Mouse (Mus musculus): ENCODE results near the gene Caprin2. TPM values are rescaled to one million over a fixed set of nuclear protein-coding genes. Genes with fewer than 3 reads are reported as not detected.

Gene Caprin2
- polyA plus RNA-seq (2012; ENCODE audit: low replicate concordance): 3.6 and 3.8 TPM in 2 replicates

DNA sequence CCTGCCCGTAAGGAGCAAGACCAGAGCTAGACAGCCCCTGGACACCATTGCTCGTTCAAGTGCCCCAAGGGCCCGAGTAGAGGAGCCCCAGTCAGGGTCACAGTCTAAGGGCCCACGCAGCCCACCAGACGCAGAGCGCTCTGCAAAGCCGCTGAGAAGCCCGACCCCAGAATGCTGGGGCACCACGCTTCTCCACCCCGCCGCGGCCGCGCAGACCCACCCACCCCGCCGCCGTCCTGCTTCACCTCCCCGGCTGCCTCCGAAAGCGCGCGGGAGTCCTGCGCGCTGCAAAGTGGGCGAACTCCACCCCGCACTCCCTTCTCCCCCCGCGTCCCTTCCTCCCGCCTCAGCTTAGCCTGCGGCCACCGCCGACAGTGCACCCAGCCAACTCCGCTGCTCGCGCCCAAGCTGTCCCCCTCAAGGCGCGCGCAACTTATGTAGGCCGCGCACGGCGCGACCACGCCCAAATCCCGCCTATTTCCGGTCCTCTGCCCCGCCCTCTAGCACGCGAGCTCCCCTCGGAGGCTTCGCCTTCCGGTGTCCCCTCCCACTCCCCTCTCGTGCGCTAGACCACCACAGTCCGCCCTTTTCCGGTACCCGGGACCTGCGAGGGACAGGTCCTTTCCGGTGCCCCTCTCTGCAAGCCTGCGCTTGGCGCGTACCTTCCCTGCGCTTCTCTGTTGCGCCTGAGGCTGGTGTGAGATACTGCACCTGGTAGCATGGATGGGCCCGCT is at the start of gene Caprin2:
Caprin2 (minus strand) TSS at position 465 of the 734 bp plus-strand sequence.

DNA sequence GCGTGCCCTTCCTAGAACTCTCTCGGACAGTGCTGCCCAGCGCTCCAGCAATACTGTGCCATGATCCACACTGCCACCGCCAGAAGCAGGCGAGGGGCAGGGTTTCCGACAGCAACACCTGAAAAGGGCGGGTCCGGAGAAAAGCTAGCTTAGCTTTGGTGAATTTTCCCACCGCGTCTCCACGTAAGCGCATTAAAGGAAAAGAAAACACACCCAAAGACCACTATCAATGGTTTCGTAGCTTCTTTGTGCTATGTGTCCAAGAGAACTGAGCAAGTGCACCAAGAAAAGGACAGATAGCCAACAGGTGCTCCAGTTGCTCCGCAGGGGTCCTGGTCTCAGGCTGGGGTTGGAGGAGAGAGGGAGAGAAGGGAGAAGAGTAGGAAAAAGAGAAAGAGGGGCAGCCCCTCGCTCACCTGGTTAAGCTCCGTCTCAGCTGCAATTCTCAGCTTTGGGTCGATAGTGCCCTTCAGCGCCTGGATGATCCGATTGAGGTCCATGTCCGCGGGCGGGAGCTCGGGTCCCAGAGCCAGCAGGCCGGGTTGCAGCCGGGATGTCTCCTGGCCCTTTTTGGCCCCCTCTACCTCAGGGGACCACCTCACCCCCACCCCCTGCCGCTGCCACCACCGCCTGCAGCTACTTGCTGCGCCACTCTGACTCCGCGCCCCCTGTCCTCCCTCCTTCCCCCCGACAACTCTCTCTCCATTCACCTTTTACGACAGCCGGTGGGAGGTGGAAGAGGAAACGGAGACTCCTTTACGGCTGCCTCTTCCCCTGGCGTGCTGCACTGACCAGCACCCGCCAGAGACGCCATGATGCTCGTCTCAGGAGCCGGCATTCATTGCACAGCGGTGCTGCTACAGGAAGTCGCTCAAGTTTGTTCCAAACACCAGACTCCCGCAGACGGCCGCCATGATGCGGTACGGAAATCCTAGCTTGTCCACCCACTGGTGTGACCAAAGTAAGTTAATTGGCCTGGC is 65.0 kb downstream of the Caprin2 start, which contains the start of gene Ipo8:
Ipo8 (minus strand) TSS at position 720 of the 980 bp plus-strand sequence.

Other genes with a start within 250 kb of the Caprin2 start
- gene Ipo8, start 64.8 kb downstream of the Caprin2 start, polyA plus RNA-seq (2012; ENCODE audit: low replicate concordance): 11.8 and 20.2 TPM in 2 replicates
- gene Sinhcaf, start 50.2 kb upstream of the Caprin2 start, polyA plus RNA-seq (2012; ENCODE audit: low replicate concordance): 1.4 and 19.9 TPM in 2 replicates
- 3.7 and 5.3 TPM in 2 replicates for gene Dennd5b, start 205.4 kb upstream of the Caprin2 start, polyA plus RNA-seq (2012; ENCODE audit: low replicate concordance)
- gene Gm10203, start 233.9 kb upstream of the Caprin2 start, polyA plus RNA-seq (2012; ENCODE audit: low replicate concordance): not detected in 2 replicates
- gene Etfbkmt, start 243.6 kb upstream of the Caprin2 start, polyA plus RNA-seq (2012; ENCODE audit: low replicate concordance): 0.61 TPM in 1 of 2 replicates, not detected in the other

Measured in leukemia stem cell, adult 10-12 weeks (primary cell).